Mouse (Mus musculus) naive thymus-derived CD4-positive, alpha-beta T cell, adult 5 months (primary cell): ENCODE data around the gene D030056L22Rik. TPM values are rescaled to one million over a fixed set of nuclear protein-coding genes. Genes with fewer than 3 reads are reported as not detected.

Experiments used
- polyA plus RNA-seq: library from polyadenylated mRNA; unstranded; fragments of 100-300 nt; shearing (Covaris generic); gene quantifications from one replicate; pipeline ENCODE4 v1.2.1, GENCODE M21; 2017

D030056L22Rik gene
- 30.5 TPM for polyA plus RNA-seq

DNA sequence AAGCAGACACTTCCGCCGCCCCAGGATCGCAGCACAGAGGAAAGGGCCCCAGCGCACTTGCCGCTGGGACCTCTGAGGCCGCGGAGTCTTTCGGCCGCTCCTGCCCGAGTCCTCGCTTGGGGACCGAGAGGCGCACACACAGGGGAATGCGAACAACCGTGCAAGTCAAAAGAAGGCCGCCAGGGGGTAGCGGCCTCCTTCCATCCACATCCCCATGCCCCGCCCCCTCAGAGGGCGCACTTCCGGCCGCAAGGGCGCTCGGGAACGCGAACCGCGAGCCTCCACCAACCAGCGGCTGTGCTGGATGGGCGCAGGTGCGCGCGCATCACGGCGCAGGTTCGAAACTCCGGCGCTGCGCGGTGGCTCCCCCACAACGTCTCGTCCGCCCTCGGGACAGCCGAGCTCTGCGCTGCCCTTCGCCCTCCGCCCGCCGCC lies at the start of gene D030056L22Rik:
TSS of gene D030056L22Rik (plus strand) at position 328 of the 435 bp plus-strand sequence.

DNA sequence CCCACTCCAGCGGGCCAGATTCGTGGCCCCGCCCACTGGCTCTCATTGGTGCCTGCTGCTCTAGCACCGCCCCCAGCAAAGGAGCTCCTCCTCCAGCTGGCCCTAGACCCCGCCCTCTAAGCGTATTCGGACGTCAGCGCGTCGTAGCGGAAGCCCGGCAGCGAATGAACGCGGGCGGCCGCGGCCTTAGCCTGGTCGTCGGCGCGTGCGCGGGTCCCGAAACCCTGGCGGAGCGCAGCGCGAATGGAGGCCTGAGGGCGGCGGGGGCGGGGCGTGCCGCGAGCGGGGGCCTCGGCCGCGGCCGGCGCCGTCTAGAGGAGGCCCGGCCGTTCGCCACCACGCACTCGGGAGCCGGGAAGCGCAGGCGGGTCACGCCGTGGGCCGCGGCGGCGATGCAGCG lies 42.4 kb upstream of the D030056L22Rik start, which contains the start of gene Carnmt1:
TSS of gene Carnmt1 (plus strand) at position 157 of the 400 bp plus-strand sequence.

DNA sequence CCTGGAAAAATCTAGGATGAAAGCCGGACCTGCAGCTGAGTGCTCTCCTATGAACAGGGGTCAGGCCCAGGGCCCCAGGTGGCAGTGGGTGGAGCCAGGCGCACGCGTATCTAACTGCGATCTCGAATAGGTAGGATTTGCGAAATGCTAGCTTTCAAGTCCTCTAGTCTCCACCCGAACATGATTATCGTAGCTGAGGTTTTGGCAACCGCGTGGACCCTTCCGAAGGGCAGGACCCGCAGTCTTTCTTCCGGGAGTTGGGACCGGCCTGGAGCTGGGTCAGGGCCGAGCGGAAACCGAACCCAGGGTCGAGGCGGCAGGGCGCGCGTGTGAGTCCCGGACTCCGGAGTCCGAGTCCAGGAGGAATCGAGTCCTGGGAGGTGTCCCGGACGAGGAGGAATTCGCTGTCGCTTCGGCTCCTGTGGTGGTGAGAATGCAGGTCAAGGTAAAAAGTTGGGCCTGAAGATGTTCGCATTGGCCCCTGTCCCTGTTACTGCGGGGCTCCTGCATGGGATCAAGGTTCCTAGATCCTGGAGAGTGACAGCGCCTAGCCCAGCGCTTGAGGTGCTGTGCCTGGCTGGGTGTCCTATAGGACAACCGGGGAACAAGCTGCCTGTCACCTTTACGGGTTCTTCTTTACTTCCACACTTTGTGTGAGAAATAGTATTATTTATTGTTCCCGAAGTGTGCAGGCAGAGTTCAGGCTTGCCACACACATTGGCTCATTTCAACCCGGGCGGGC lies 36.8 kb downstream of the D030056L22Rik start, which contains the start of gene Trpm6:
TSS of gene Trpm6 (plus strand) at position 386 of the 742 bp plus-strand sequence.

Other genes with a start within 250 kb of the D030056L22Rik start
- gene Ostf1, start 81.4 kb upstream of the D030056L22Rik start, polyA plus RNA-seq = 217 TPM
- 20.8 TPM for gene Nmrk1, start 81.2 kb upstream of the D030056L22Rik start, polyA plus RNA-seq
- 18.4 TPM for gene Carnmt1, start 42.4 kb upstream of the D030056L22Rik start, polyA plus RNA-seq
- gene Trpm6, start 36.8 kb downstream of the D030056L22Rik start, polyA plus RNA-seq = not detected